Mouse (Mus musculus) kidney, adult 2 months (tissue): ENCODE measurements around the gene Nsun7. TPM values are rescaled to one million over a fixed set of nuclear protein-coding genes. Genes with fewer than 3 reads are reported as not detected.

Experiments used
- DNase-seq: peaks from one replicate; pipeline ENCODE4 v3.0.0; 2021
- H3K27ac ChIP-seq: fragments of 200-500 bp; 2 replicates; pipeline ENCODE4 v1.5.1; 2012; ENCODE audit warnings: low read depth, low read length, control low read depth, inconsistent platforms; ENCODE audit not compliant: insufficient read depth
- H3K27me3 ChIP-seq: fragments of 200-500 bp; replicated peaks from 2 replicates; pipeline ENCODE4 v1.6.1; 2012; ENCODE audit warnings: mild to moderate bottlenecking, moderate library complexity, low read length, inconsistent platforms; ENCODE audit not compliant: control insufficient read depth, insufficient read depth
- H3K36me3 ChIP-seq: fragments of 200-500 bp; 2 replicates; pipeline ENCODE4 v1.6.1; 2012; ENCODE audit warnings: mild to moderate bottlenecking, moderate library complexity, low read length, inconsistent platforms; ENCODE audit not compliant: control insufficient read depth, insufficient read depth
- H3K4me1 ChIP-seq: fragments of 200-500 bp; 2 replicates; pipeline ENCODE4 v1.6.1; 2011; ENCODE audit warnings: low read length; ENCODE audit not compliant: control insufficient read depth, insufficient read depth
- H3K4me3 ChIP-seq: fragments of 200-500 bp; 2 replicates; pipeline ENCODE4 v1.5.1; 2011; ENCODE audit warnings: mild to moderate bottlenecking, low read depth, low read length, control low read depth; ENCODE audit not compliant: insufficient read depth
- CTCF ChIP-seq: fragments of 200-500 bp; conservative IDR thresholded peaks from 2 replicates; pipeline ENCODE4 v1.5.1; 2011; ENCODE audit warnings: low read depth, mild to moderate bottlenecking, control low read depth, low read length, moderate library complexity, mixed read lengths; ENCODE audit not compliant: insufficient read depth, insufficient read length
- POLR2A ChIP-seq: fragments of 200-500 bp; IDR thresholded peaks from one replicate; pipeline ENCODE4 v1.6.1; 2011; ENCODE audit warnings: low read depth, low read length, control low read depth
- WGBS: fragments of 180-500 bp; shearing (Covaris S2); methylation state at CpG from one replicate; pipeline ENCODE4 v1.1.7; 2018; 5-methylcytosine and 5-hydroxymethylcytosine counted together
- polyA plus RNA-seq: library from polyadenylated mRNA; depleted of rRNA; stranded (reverse); fragments of >200 nt; gene quantifications from 2 replicates; pipeline ENCODE4 v1.2.3, GENCODE M21; 2012

The Nsun7 gene
- polyA plus RNA-seq, 1 experiment: 0.36 TPM

DNA sequence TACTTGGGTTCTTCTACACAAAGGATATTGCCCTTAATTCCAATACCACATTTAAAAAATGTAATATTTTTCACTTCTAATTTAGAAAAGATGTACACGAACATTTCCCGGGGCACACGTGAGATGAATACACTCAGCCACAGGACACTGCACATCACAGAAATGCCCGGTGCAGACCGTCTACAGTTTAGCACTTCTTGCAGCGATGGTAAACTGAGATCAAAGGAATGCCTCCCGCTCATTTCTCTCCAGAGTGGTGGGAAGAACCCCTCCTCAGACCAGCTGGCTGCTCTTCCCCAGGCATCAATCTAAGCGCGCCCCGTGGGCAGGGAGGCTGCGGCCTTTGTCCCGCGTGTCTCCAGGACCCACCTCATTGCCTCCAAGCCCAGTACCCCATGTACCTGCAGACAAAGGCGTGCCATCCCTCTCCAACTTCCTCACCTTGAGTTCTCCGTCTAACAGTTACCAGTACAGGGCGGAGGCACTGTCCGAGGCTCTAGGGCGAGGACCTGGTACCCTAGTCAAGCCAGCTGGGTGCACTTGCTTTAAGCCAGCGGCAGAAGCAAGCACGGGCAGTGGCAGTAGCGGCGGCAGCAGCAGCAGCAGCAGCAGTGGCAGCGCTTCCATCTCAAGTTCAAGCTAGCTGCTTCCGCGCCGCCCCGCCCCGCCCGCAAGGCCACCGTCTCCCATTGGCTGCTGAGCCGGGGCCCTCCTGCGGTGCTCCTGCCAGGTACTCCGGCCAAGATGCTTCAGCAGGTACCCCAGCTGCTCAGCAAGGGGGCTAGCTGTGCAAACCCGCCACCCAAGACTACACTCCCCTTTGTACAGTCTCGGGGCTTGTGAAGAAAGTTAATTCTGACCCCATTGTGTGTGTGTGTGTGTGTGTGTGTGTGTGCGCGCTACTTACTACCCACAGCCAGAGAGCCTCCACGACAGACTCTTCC, 77.6 kb downstream of the Nsun7 start:
- 28% methylated on average over 38 of the region's 38 CpGs for WGBS
- no peaks in the 10 kb centered on the region for H3K27me3 ChIP-seq
- peaks cover 6% of the 10 kb centered on the region; the same call in 1 of the 2 replicates for H3K4me1 ChIP-seq
- DNase-seq: peak; percentile 77
- no peaks in the 10 kb centered on the region for H3K36me3 ChIP-seq
- no peak overlapping the region for H3K27ac ChIP-seq
- H3K4me3 ChIP-seq: peak overlapping the region; percentile 33
- no peak for TF ChIP-seq CTCF
- no peak for TF ChIP-seq POLR2A

DNA sequence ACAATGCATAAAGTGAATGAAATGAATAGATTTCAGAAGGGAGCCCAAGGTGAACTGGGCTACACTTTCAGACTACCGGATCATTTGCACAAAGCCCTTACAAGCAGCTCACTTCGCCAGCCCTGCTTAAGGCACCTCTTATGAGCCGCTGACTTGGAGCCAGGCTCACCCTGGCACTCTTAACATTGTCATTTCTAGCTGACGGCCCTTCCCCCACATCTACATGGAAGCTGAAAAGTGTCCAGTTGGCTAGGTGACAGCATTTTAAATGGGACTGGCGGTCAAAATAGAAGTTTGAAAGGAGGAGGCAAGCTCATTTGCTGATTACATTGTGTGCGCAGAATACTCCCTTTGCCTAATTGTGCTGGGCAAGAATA, 78.3 kb downstream of the Nsun7 start:
- WGBS: 17% methylated on average over 6 of the region's 6 CpGs
- no peak overlapping the region for H3K27ac ChIP-seq
- H3K4me3 ChIP-seq: peak overlapping the region; percentile 33; the same call in 1 of the 2 replicates
- TF ChIP-seq CTCF (no peak), POLR2A (no peak)
- H3K27me3 ChIP-seq: no peaks in the 10 kb centered on the region
- DNase-seq: peak; percentile 90
- no peaks in the 10 kb centered on the region for H3K36me3 ChIP-seq
- peaks cover 7% of the 10 kb centered on the region; the same call in 1 of the 2 replicates for H3K4me1 ChIP-seq

DNA sequence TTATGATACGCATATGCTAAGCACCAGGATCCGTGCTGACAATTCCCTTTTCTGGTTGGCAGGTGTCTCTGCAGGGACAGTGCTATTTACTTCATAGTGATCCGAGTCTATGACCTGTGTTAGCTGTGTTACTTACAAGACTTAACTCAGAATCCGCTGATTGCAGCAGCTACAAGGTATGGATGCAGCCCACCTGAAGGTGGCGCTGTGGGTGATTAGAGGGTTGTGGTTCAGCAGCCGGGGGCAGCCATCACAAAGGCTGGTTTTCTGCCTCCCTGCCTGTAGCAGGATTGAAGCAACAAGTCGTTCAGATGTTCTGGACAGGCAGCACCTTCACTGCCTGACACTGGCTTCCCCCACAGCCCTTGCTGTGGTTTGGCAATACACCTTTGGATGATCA, 78.9 kb downstream of the Nsun7 start:
- no peaks in the 10 kb centered on the region for H3K36me3 ChIP-seq
- TF ChIP-seq POLR2A: no peak
- peak; percentile 42 for TF ChIP-seq CTCF
- H3K27me3 ChIP-seq: no peaks in the 10 kb centered on the region
- no peak for DNase-seq
- peaks cover 7% of the 10 kb centered on the region; the same call in 1 of the 2 replicates for H3K4me1 ChIP-seq
- WGBS: 58% methylated on average over 7 of the region's 7 CpGs
- H3K27ac ChIP-seq: no peak overlapping the region
- no peak overlapping the region for H3K4me3 ChIP-seq

DNA sequence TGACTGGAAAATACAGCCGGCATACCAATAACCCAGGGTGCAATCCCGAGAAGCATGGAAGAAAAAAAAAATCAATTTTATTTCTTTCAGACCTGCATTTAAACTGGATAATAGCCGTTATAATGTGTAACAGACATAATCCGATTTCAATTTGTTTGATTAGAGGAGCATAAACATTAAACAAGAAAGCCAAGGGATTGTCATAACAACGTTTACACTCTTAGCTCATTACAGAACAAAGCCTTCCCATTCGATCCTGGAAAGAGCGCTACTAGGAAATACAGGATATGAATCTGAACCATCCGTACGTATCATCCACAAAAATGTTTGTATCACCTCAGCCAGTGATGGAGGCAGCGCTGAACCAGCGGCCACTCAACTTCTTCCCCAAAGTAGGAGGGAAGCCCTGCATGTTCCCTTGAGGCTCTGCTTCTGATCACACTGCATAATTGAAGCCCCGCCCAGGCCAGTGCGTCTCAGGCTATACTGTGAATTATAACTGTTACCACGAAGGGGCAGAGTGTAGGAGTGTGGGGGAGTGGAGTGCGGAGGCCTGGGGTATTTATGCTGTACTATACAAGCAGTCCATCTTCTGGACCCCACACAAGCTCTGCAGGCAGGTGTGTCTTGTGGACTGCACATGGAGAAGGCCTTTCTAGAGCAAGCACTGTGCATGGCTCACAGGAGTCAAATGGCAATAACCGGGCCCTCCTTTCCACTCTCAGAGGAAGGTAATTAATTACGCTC, 80.8 kb downstream of the Nsun7 start:
- H3K4me3 ChIP-seq: no peak overlapping the region
- no peaks in the 10 kb centered on the region for H3K27me3 ChIP-seq
- no peak for DNase-seq
- no peak overlapping the region for H3K27ac ChIP-seq
- no peaks in the 10 kb centered on the region for H3K36me3 ChIP-seq
- peaks cover 13% of the 10 kb centered on the region; the same call in 1 of the 2 replicates for H3K4me1 ChIP-seq
- WGBS: 70% methylated on average over 17 of the region's 17 CpGs
- no peak for TF ChIP-seq POLR2A
- TF ChIP-seq CTCF: no peak

DNA sequence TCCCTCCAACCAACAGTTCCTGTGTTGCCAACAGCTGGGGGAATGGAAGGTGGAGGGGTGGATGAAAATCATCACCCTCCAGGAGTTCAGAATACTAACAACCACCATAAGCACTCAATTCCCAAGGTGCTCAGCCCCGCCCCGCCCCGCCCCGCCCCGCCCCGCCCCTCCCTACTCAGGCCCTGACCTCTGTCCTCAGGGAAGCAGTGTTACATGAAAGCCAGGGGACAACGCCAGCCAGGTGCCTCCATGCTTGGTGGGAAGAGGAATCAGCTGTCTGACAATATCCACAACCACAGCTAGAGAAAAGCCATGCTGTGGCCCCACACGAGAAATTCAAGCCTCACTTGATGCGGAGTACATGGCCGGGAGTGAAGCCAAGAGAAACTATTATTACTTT, 82.2 kb downstream of the Nsun7 start:
- 47% methylated on average over 10 of the region's 10 CpGs for WGBS
- H3K27ac ChIP-seq: no peak overlapping the region
- H3K27me3 ChIP-seq: no peaks in the 10 kb centered on the region
- TF ChIP-seq CTCF: no peak
- no peak for TF ChIP-seq POLR2A
- H3K36me3 ChIP-seq: no peaks in the 10 kb centered on the region
- peak; percentile 43 for DNase-seq
- peaks cover 19% of the 10 kb centered on the region; the same call in 1 of the 2 replicates for H3K4me1 ChIP-seq
- H3K4me3 ChIP-seq: no peak overlapping the region

DNA sequence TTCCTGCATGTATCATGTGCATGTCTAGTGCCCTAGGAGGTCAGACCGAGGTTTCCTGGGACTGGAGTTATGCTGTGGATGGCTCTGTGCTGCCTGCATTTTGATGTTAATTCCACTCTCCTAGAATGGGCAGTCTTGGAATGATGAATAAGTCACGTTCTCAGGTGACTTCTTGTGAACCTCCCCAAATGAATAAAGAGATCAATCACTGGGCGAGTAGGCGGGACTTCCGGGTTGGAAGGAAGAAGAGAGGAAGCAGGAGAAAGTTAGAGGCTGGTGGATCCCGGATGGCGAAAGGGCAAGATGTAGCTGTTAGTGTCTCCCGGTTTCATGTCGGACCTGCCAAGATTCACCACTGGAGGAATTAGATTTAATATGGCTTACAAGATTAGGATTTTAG, 82.6 kb downstream of the Nsun7 start:
- Histone ChIP-seq H3K27ac (no peak overlapping the region), H3K4me3 (no peak overlapping the region), H3K4me1 (peaks cover 22% of the 10 kb centered on the region; the same call in 1 of the 2 replicates), H3K27me3 (no peaks in the 10 kb centered on the region), H3K36me3 (no peaks in the 10 kb centered on the region)
- WGBS: 76% methylated on average over 9 of the region's 9 CpGs
- TF ChIP-seq POLR2A (no peak), CTCF (no peak)
- no peak for DNase-seq

DNA sequence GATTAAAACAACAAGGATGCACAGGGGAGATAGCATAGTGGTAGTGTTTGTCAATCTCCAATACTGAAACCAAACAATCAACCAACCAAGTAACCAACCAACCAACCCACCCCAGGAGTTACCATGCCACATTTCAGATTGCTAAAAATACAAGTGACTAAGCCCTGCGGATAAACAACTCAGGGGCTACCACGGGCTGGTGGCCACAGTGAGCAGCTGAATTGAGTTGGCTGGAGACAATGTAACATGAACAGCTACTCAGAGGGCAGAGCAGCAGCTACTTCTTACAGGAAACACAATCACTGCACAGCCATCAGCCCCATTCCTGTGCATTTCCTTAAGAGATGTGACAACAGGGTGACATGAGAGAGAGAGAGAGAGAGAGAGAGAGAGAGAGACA, 84.5 kb downstream of the Nsun7 start:
- H3K4me3 ChIP-seq: no peak overlapping the region

More for the DNA sequence above, 84.5 kb downstream of the Nsun7 start:
- TF ChIP-seq POLR2A (no peak), CTCF (no peak)
- WGBS: 62% methylated on average over 2 of the region's 2 CpGs
- Histone ChIP-seq H3K36me3 (no peaks in the 10 kb centered on the region), H3K27me3 (no peaks in the 10 kb centered on the region), H3K27ac (no peak overlapping the region), H3K4me1 (peaks cover 33% of the 10 kb centered on the region)
- DNase-seq: no peak
